Mouse (Mus musculus): ENCODE data around the gene Dedd2.

GRCm38 (mm10) chr7:25180512-25180911, 39.9 kb downstream of the Dedd2 start:
- no peak for TF ChIP-seq CTCF (IDR thresholded peaks at IDR 0.05; ENCODE audit: borderline replicate concordance, insufficient read depth, low read length)
- TF ChIP-seq POLR2A (IDR thresholded peaks at IDR 0.05; ENCODE audit: low read depth, low read length) = no peak

Data from embryonic fibroblast, embryonic 13.5 days (primary cell).